Mouse (Mus musculus) hindbrain, embryonic 11.5 days (tissue): Measurements from ENCODE around the gene Hoxc6. TPM values are rescaled to one million over a fixed set of nuclear protein-coding genes. Genes with fewer than 3 reads are reported as not detected.

ENCODE experiments used
- ATAC-seq: fragments of 200-750 bp; cut with Nextera tagmentation; 2 replicates; pipeline ENCODE4 v1.8.0; 2017; ENCODE audit warnings: mild to moderate bottlenecking, moderate TSS enrichment, moderate library complexity; ENCODE audit not compliant: low FRiP score
- DNase-seq: peaks from one replicate; pipeline ENCODE4 v3.0.0-alpha.2; 2015; ENCODE audit warnings: low spot score
- H3K27ac ChIP-seq: fragments of 300-500 bp; sonication (generic); 2 replicates; pipeline ENCODE4 v1.5.1; 2014; ENCODE audit warnings: mild to moderate bottlenecking, low read depth, low read length
- H3K27me3 ChIP-seq: fragments of 300-500 bp; sonication (generic); 2 replicates; pipeline ENCODE4 v1.6.1; 2014; ENCODE audit warnings: mild to moderate bottlenecking, low read length, moderate library complexity, mixed read lengths; ENCODE audit not compliant: control insufficient read depth, insufficient read depth
- H3K36me3 ChIP-seq: fragments of 300-500 bp; sonication (generic); 2 replicates; pipeline ENCODE4 v1.6.1; 2014; ENCODE audit warnings: mild to moderate bottlenecking, low read length, moderate library complexity, mixed read lengths; ENCODE audit not compliant: control insufficient read depth, insufficient read depth
- H3K4me1 ChIP-seq: fragments of 300-500 bp; sonication (generic); replicated peaks from 2 replicates; pipeline ENCODE4 v1.6.1; 2014; ENCODE audit warnings: low read length, mixed read lengths; ENCODE audit not compliant: control insufficient read depth, insufficient read depth
- H3K4me2 ChIP-seq: fragments of 300-500 bp; sonication (generic); replicated peaks from 2 replicates; pipeline ENCODE4 v1.6.1; 2014; ENCODE audit warnings: mild to moderate bottlenecking, low read depth, low read length
- H3K4me3 ChIP-seq: fragments of 300-500 bp; sonication (generic); 2 replicates; pipeline ENCODE4 v1.5.1; 2014; ENCODE audit warnings: low read depth, low read length
- H3K9ac ChIP-seq: fragments of 300-500 bp; sonication (generic); 2 replicates; pipeline ENCODE4 v1.6.1; 2014; ENCODE audit warnings: low read depth, low read length
- H3K9me3 ChIP-seq: fragments of 300-500 bp; sonication (generic); 2 replicates; pipeline ENCODE4 v1.6.1; 2016; ENCODE audit warnings: low read length; ENCODE audit not compliant: control insufficient read depth
- WGBS: fragments of 180-500 bp; shearing (Covaris S2); extraction: QIAGEN DNeasy Blood & Tissue Kit; methylation state at CpG from one replicate; pipeline ENCODE4 v1.1.7; 2014; 5-methylcytosine and 5-hydroxymethylcytosine counted together
- polyA plus RNA-seq: library from polyadenylated mRNA; unstranded; fragments of >200 nt; fragmentation: Nextera tagmentation; extraction: Ambion mirVana; gene quantifications from 2 replicates; pipeline ENCODE4 v1.2.1, GENCODE M21; 2014

Hoxc6 gene
- polyA plus RNA-seq, 1 experiment from 2014 or later, result 0.45 TPM

- no peaks in the 10 kb centered on the region for H3K9me3 ChIP-seq
- H3K9ac ChIP-seq, result no peak within 1 kb of the TSS
- WGBS, result 3% methylated on average over 6 of the region's 20 CpGs
- no peak for ATAC-seq
- H3K27ac ChIP-seq, result no peak within 1 kb of the TSS
- H3K4me1 ChIP-seq, result no peaks in the 10 kb centered on the region
- peaks cover 96% of the 10 kb centered on the region for H3K27me3 ChIP-seq
- H3K36me3 ChIP-seq, result no peaks in the 10 kb centered on the region
- no peak for DNase-seq
- no peak within 1 kb of the TSS for H3K4me3 ChIP-seq
- H3K4me2 ChIP-seq, result no peak within 1 kb of the TSS
Measured at GRCm38 (mm10) chr15:102976171-102976570, 21.9 kb upstream of the Hoxc6 start, which contains the start of gene Hoxc9. Gene Hoxc9, plus strand, starts transcription at chr15:102976439.

- H3K4me3 ChIP-seq, result no peak overlapping the region
- no peaks in the 10 kb centered on the region for H3K36me3 ChIP-seq
- H3K27me3 ChIP-seq, result peaks cover 97% of the 10 kb centered on the region
- ATAC-seq, result no peak
- no peaks in the 10 kb centered on the region for H3K4me1 ChIP-seq
- no peaks in the 10 kb centered on the region for H3K9me3 ChIP-seq
- H3K4me2 ChIP-seq, result no peak overlapping the region
- WGBS, result under 1% methylated on average over 37 of the region's 37 CpGs
- H3K27ac ChIP-seq, result no peak overlapping the region
- H3K9ac ChIP-seq, result no peak overlapping the region
- DNase-seq, result no peak
Measured at GRCm38 (mm10) chr15:102976631-102977422, 21.2 kb upstream of the Hoxc6 start.

- no peak for ATAC-seq
- Histone ChIP-seq H3K9ac (no peak overlapping the region), H3K9me3 (no peaks in the 10 kb centered on the region), H3K27ac (no peak overlapping the region), H3K4me3 (no peak overlapping the region), H3K4me1 (no peaks in the 10 kb centered on the region), H3K4me2 (no peak overlapping the region), H3K27me3 (peaks cover 97% of the 10 kb centered on the region), H3K36me3 (no peaks in the 10 kb centered on the region)
- 2% methylated on average over 16 of the region's 16 CpGs for WGBS
- no peak for DNase-seq
Measured at GRCm38 (mm10) chr15:102977423-102977974, 20.6 kb upstream of the Hoxc6 start.

DNA sequence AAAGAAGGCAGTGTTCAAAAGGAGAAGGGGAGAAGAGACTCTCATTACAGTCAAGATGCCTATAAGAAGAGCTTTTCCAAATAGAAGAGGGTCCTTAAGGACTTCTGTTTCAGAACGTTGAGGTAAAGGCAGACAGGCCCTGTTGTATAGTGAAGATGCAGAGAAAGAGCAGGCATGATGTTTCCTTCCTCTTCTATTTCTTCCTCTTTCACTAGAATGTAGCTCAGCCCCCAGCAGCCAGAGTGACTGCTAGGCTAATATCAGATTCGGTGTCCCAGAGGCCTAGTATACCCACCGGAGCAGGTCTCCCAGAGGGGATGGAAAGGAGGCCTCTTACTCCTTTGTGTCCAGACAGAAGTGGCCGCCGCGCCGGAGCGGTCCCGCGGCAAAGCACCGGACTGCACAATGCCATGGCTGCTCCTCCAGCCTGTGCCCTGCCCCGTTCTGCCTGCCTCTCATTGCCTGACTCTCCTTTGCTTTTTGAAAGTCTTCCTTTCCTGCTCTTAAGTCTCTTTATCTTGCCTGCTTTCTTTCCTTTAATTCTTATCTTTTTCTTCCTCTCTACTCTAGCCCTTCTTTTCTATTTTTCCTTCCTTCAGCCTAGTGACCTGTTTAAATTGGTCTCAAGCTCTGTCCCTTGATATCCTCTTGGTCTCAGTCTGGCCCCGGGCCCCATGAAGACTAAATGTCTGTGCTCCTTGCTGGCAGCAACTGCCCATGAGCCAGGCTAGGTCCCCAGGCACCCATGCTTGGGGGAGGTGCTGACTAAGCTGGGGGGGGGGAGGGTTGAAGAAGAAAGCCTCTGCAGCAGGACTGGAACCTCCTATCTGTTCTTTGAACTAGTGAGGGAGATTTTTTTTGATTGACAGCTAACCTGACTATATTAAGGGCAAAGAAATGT, 19.2 kb upstream of the Hoxc6 start:
- WGBS, result 2% methylated on average over 13 of the region's 13 CpGs
- H3K9me3 ChIP-seq, result no peaks in the 10 kb centered on the region
- no peak overlapping the region for H3K4me3 ChIP-seq
- H3K27ac ChIP-seq, result no peak overlapping the region
- DNase-seq (no peak), ATAC-seq (no peak)
- no peaks in the 10 kb centered on the region for H3K4me1 ChIP-seq
- H3K9ac ChIP-seq, result no peak overlapping the region
- H3K4me2 ChIP-seq, result no peak overlapping the region
- H3K27me3 ChIP-seq, result peaks cover 97% of the 10 kb centered on the region
- H3K36me3 ChIP-seq, result no peaks in the 10 kb centered on the region

DNA sequence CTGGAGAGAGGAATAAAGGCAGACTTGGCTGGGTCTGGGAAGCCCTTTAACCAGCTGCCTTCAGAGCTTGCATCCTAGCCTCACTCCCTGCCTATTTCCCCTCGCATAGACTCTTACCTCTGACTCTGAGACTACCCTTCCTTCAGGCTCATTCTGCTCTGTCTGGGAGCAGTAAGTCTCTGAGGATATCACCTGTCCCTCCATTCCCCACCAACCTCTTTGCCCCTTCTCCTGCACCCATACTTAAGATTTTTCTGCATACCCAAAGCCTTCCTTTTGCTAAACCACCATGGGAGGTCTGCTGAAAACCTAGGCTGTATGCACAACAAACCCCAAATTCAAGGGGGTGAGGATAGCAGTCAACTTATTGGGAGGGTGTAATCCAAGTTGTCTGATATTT, 18.1 kb upstream of the Hoxc6 start:
- Histone ChIP-seq H3K4me2 (no peak overlapping the region), H3K36me3 (no peaks in the 10 kb centered on the region), H3K9ac (no peak overlapping the region), H3K4me3 (no peak overlapping the region), H3K4me1 (no peaks in the 10 kb centered on the region), H3K27me3 (peaks cover 97% of the 10 kb centered on the region), H3K27ac (no peak overlapping the region), H3K9me3 (no peaks in the 10 kb centered on the region)
- WGBS, result 0% methylated on average over 1 of the region's 1 CpGs
- no peak for DNase-seq
- no peak for ATAC-seq

- no peak overlapping the region for H3K4me3 ChIP-seq
- H3K27ac ChIP-seq, result no peak overlapping the region
- WGBS, result 3% methylated on average over 11 of the region's 11 CpGs
- no peaks in the 10 kb centered on the region for H3K36me3 ChIP-seq
- no peak for DNase-seq
- H3K4me1 ChIP-seq, result no peaks in the 10 kb centered on the region
- peaks cover 96% of the 10 kb centered on the region for H3K27me3 ChIP-seq
- no peaks in the 10 kb centered on the region for H3K9me3 ChIP-seq
- no peak overlapping the region for H3K9ac ChIP-seq
- ATAC-seq, result no peak
- no peak overlapping the region for H3K4me2 ChIP-seq
Measured at GRCm38 (mm10) chr15:102980352-102980751, 17.7 kb upstream of the Hoxc6 start.

DNA sequence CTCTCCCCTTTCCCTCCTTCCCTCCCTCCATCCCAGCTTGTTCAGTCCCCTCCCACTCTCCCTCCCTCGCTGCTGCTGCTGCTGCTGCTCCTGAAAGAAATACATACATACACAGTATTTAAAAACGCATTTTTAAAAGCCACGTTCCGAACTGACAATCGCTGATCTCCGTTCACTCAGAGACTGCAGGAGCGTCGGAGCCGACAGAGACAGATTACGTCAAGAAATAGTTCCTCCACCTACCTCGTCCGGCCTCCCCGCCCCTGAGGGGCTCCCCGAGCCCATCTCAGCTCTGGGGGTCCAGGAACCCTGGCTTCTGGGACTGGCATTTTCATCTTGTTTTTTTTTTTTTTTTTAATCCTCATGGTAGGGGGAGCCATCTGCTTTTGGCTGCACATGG, 17.1 kb upstream of the Hoxc6 start:
- DNase-seq, result no peak
- no peaks in the 10 kb centered on the region for H3K9me3 ChIP-seq
- H3K27ac ChIP-seq, result no peak overlapping the region
- H3K9ac ChIP-seq, result no peak overlapping the region
- H3K4me1 ChIP-seq, result no peaks in the 10 kb centered on the region
- WGBS, result under 1% methylated on average over 14 of the region's 14 CpGs
- no peak for ATAC-seq
- H3K36me3 ChIP-seq, result no peaks in the 10 kb centered on the region
- H3K4me3 ChIP-seq, result peak overlapping the region; percentile 23; the same call in 1 of the 2 replicates
- H3K27me3 ChIP-seq, result peaks cover 96% of the 10 kb centered on the region
- H3K4me2 ChIP-seq, result peak overlapping the region; percentile 50; the same call in 1 of the 2 replicates

DNA sequence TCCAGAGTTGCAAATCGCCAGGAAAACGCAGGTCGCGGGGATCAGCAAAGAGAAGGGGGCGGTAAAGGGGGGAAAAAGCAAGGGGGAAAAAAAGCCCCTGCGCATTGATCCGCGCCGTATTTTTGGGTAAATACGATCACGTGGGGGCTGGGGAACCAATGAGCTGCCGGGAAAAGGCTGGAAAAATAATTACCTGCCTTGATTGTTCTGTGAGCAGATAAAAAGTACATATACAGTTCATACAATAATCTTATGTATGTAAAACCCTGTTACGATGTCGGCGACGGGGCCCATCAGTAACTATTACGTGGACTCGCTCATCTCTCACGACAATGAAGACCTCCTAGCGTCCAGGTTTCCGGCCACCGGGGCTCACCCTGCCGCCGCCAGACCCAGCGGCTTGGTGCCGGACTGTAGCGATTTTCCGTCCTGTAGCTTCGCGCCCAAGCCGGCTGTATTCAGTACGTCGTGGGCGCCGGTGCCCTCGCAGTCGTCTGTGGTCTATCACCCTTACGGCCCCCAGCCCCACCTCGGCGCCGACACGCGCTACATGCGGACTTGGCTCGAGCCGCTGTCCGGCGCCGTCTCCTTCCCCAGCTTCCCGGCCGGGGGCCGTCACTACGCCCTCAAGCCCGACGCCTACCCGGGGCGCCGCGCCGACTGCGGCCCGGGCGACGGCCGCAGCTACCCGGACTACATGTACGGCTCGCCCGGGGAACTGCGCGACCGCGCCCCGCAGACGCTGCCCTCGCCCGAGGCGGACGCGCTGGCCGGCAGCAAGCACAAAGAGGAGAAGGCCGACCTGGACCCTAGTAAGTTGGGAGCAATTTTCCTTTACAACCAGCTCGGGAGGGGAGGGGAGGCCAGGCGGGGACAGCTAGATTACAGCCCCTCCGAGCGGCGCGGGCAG, 16.4 kb upstream of the Hoxc6 start:
- ATAC-seq (0 out of 2 replicates have a peak, but pooled peaks have one; percentile 33), DNase-seq (peak; percentile 76)
- Histone ChIP-seq H3K9ac (no peak overlapping the region), H3K4me2 (peak overlapping the region; percentile 50), H3K27ac (no peak overlapping the region), H3K36me3 (no peaks in the 10 kb centered on the region), H3K9me3 (no peaks in the 10 kb centered on the region), H3K4me3 (peak overlapping the region; percentile 23), H3K27me3 (peaks cover 96% of the 10 kb centered on the region), H3K4me1 (no peaks in the 10 kb centered on the region)
- under 1% methylated on average over 88 of the region's 88 CpGs for WGBS
